9 mouse cellular contexts compared by ENCODE assay signal in genomic region chr2:27017802-27018201, GRCm38 (mm10). TPM values are rescaled to one million over a fixed set of nuclear protein-coding genes. Genes with fewer than 3 reads are reported as not detected.
DNase-seq lines count a peak whose midpoint lies in the region; ATAC-seq and TF ChIP-seq lines count a peak whose summit lies in the region.
"Had no signal": no experiment of that assay in that cellular context is flagged by ENCODE, and none has a peak within 500 bp of the region (broad histone marks: within the 10 kb centered on the region; RNA-seq: fewer than 3 reads in every experiment).

No protein-coding gene starts in this region.

- H3K9me3 ChIP-seq in neural tube, embryonic 15.5 days (replicated peaks) = no peaks in the 10 kb centered on the region
- H3K9me3 ChIP-seq in forebrain, embryonic 14.5 days (replicated peaks; ENCODE audit: control insufficient read depth, low read length) = no peaks in the 10 kb centered on the region
- no peaks in the 10 kb centered on the region for H3K9me3 ChIP-seq in neural tube, embryonic 12.5 days

- no peaks in the 10 kb centered on the region for H3K27me3 ChIP-seq in neural tube, embryonic 15.5 days (replicated peaks)
- no peaks in the 10 kb centered on the region for H3K27me3 ChIP-seq in forebrain, embryonic 14.5 days (replicated peaks; ENCODE audit: control insufficient read depth, insufficient read depth, low read length)
- no peaks in the 10 kb centered on the region for H3K27me3 ChIP-seq in liver, adult 2 months (ENCODE audit: control insufficient read depth, insufficient read depth, low read length)
- H3K27me3 ChIP-seq in neural tube, embryonic 12.5 days (replicated peaks) = no peaks in the 10 kb centered on the region

- no peak overlapping the region for H3K4me3 ChIP-seq in neural tube, embryonic 15.5 days (replicated peaks)
- no peak overlapping the region for H3K4me3 ChIP-seq in forebrain, embryonic 14.5 days (ENCODE audit: low read depth, low read length)
- no peak overlapping the region for H3K4me3 ChIP-seq in liver, adult 2 months (ENCODE audit: insufficient read depth, low read depth, low read length)
- H3K4me3 ChIP-seq in neural tube, embryonic 12.5 days = no peak overlapping the region
- H3K4me3 ChIP-seq: erythroblast, embryonic 14.5 days had no signal

- H3K4me1 ChIP-seq in neural tube, embryonic 15.5 days = no peaks in the 10 kb centered on the region
- H3K4me1 ChIP-seq in forebrain, embryonic 14.5 days (ENCODE audit: control insufficient read depth, insufficient read depth, low read length) = no peaks in the 10 kb centered on the region
- H3K4me1 ChIP-seq in liver, adult 2 months (ENCODE audit: control insufficient read depth, insufficient read depth, low read length) = no peaks in the 10 kb centered on the region
- H3K4me1 ChIP-seq in neural tube, embryonic 12.5 days = no peaks in the 10 kb centered on the region

- no peak for ATAC-seq in neural tube, embryonic 15.5 days (ENCODE audit: low FRiP score)
- ATAC-seq in forebrain, embryonic 14.5 days = peak; percentile 57; the same call in 1 of the 2 replicates
- peak; percentile 53; the same call in 1 of the 2 replicates for ATAC-seq in neural tube, embryonic 12.5 days (ENCODE audit: low FRiP score, low read depth)

- H3K4me2 ChIP-seq in neural tube, embryonic 15.5 days = no peak overlapping the region
- H3K4me2 ChIP-seq in forebrain, embryonic 14.5 days (ENCODE audit: low read length) = no peak overlapping the region
- H3K4me2 ChIP-seq in neural tube, embryonic 12.5 days (replicated peaks) = no peak overlapping the region

- peaks cover 74% of the 10 kb centered on the region for H3K36me3 ChIP-seq in neural tube, embryonic 15.5 days
- peaks cover 77% of the 10 kb centered on the region for H3K36me3 ChIP-seq in forebrain, embryonic 14.5 days (ENCODE audit: control insufficient read depth, insufficient read depth, low read length)
- H3K36me3 ChIP-seq in liver, adult 2 months (ENCODE audit: control insufficient read depth, insufficient read depth, low read length) = peaks cover 3% of the 10 kb centered on the region; the same call in 1 of the 2 replicates
- peaks cover 71% of the 10 kb centered on the region for H3K36me3 ChIP-seq in neural tube, embryonic 12.5 days

- no peak overlapping the region for H3K9ac ChIP-seq in neural tube, embryonic 15.5 days (replicated peaks)
- no peak overlapping the region for H3K9ac ChIP-seq in forebrain, embryonic 14.5 days (ENCODE audit: low read length)
- H3K9ac ChIP-seq in liver, adult 2 months (ENCODE audit: low read depth, low read length) = no peak overlapping the region
- H3K9ac ChIP-seq in neural tube, embryonic 12.5 days = no peak overlapping the region

- TF ChIP-seq POLR2A in liver, adult 2 months (IDR thresholded peaks at IDR 0.05; ENCODE audit: extremely low read depth, insufficient read depth, low read length) = no peak

- no peak overlapping the region for H3K27ac ChIP-seq in neural tube, embryonic 15.5 days (replicated peaks)
- H3K27ac ChIP-seq in forebrain, embryonic 14.5 days (ENCODE audit: low read depth, low read length) = no peak overlapping the region
- no peak overlapping the region for H3K27ac ChIP-seq in liver, adult 2 months (replicated peaks; ENCODE audit: insufficient read depth, low read depth, low read length)
- no peak overlapping the region for H3K27ac ChIP-seq in neural tube, embryonic 12.5 days

- DNase-seq in neural tube, embryonic 10.5 days (ENCODE audit: extremely low spot score, low spot score) = peak; percentile 69
- peak; percentile 48 for DNase-seq in c-Kit-positive CD71-positive TER-119-negative erythroid progenitor cells, embryonic 14.5 days (ENCODE audit: low read depth)
- DNase-seq in forebrain, embryonic 14.5 days (ENCODE audit: low spot score) = peak; percentile 74
- DNase-seq in induced T-regulatory cell, adult 2 months (ENCODE audit: low read depth) = peak; percentile 81
- DNase-seq in liver, adult 2 months (ENCODE audit: extremely low read depth, low read depth, low spot score) = peak; percentile 47
- peak; percentile 86 for DNase-seq in testis, postnatal 10 days (ENCODE audit: low spot score)

- H3K79me2 ChIP-seq in liver, adult 2 months (ENCODE audit: control insufficient read depth, insufficient read depth, low read length) = no peaks in the 10 kb centered on the region

- TF ChIP-seq CTCF in liver, adult 2 months (IDR thresholded peaks at IDR 0.05; ENCODE audit: low read depth, low read length) = peak; percentile 90

- 55% methylated on average over 5 of the region's 5 CpGs for WGBS in neural tube, embryonic 15.5 days
- WGBS in forebrain, embryonic 14.5 days = 57% methylated on average over 5 of the region's 5 CpGs
- 45% methylated on average over 5 of the region's 5 CpGs for WGBS in liver, adult 2 months
- WGBS in neural tube, embryonic 12.5 days = 54% methylated on average over 5 of the region's 5 CpGs

RNA-seq across cellular contexts. Expression of gene Cacfd1, which starts 8.1 kb away (rescaled TPM):
- 98.5 and 103 TPM in 2 replicates for polyA plus RNA-seq in neural tube, embryonic 15.5 days (2015; fragmentation: Nextera tagmentation; extraction: Ambion mirVana)
- polyA plus RNA-seq in forebrain, embryonic 14.5 days (2014; fragmentation: Nextera tagmentation; extraction: Ambion mirVana) = 58.7 and 64.8 TPM in 2 replicates
- total RNA-seq in liver, adult 2 months (2014; rRNA removed) = 17.7 and 21.5 TPM in 2 replicates
- 48.1 and 58.0 TPM in 2 replicates for polyA plus RNA-seq in liver, adult 2 months (2012; rRNA removed)
- polyA plus RNA-seq in neural tube, embryonic 12.5 days (2016; fragmentation: Nextera tagmentation; extraction: Ambion mirVana) = 124 and 130 TPM in 2 replicates

RNA-seq across cellular contexts. Expression of gene Slc2a6, which starts 10.0 kb away (rescaled TPM):
- polyA plus RNA-seq in neural tube, embryonic 15.5 days (2015; fragmentation: Nextera tagmentation; extraction: Ambion mirVana) = 17.2 and 20.0 TPM in 2 replicates
- 3.4 TPM in 2 replicates for polyA plus RNA-seq in forebrain, embryonic 14.5 days (2014; fragmentation: Nextera tagmentation; extraction: Ambion mirVana)
- total RNA-seq in liver, adult 2 months (2014; rRNA removed) = 0.34 and 0.46 TPM in 2 replicates
- polyA plus RNA-seq in liver, adult 2 months (2012; rRNA removed) = 0.39 and 0.50 TPM in 2 replicates
- 6.1 and 7.9 TPM in 2 replicates for polyA plus RNA-seq in neural tube, embryonic 12.5 days (2016; fragmentation: Nextera tagmentation; extraction: Ambion mirVana)

RNA-seq across cellular contexts. Expression of gene Adamts13, which starts 44.6 kb away (rescaled TPM):
- 0.09 TPM in 1 of 2 replicates, not detected in the other for polyA plus RNA-seq in neural tube, embryonic 15.5 days (2015; fragmentation: Nextera tagmentation; extraction: Ambion mirVana)
- 0.53 TPM in 1 of 2 replicates, not detected in the other for polyA plus RNA-seq in forebrain, embryonic 14.5 days (2014; fragmentation: Nextera tagmentation; extraction: Ambion mirVana)
- 5.6 and 8.3 TPM in 2 replicates for total RNA-seq in liver, adult 2 months (2014; rRNA removed)
- 5.8 and 11.2 TPM in 2 replicates for polyA plus RNA-seq in liver, adult 2 months (2012; rRNA removed)
- not detected in 2 replicates for polyA plus RNA-seq in neural tube, embryonic 12.5 days (2016; fragmentation: Nextera tagmentation; extraction: Ambion mirVana)
- polyA plus RNA-seq: erythroblast, embryonic 14.5 days had no signal

RNA-seq across cellular contexts. Expression of gene Rexo4, which starts 53.6 kb away (rescaled TPM):
- polyA plus RNA-seq in neural tube, embryonic 15.5 days (2015; fragmentation: Nextera tagmentation; extraction: Ambion mirVana) = 38.0 and 39.2 TPM in 2 replicates
- polyA plus RNA-seq in forebrain, embryonic 14.5 days (2014; fragmentation: Nextera tagmentation; extraction: Ambion mirVana) = 36.7 and 40.7 TPM in 2 replicates
- 15.2 TPM in 2 replicates for total RNA-seq in liver, adult 2 months (2014; rRNA removed)
- polyA plus RNA-seq in liver, adult 2 months (2012; rRNA removed) = 8.3 and 11.8 TPM in 2 replicates
- 41.1 and 42.3 TPM in 2 replicates for polyA plus RNA-seq in neural tube, embryonic 12.5 days (2016; fragmentation: Nextera tagmentation; extraction: Ambion mirVana)

RNA-seq across cellular contexts. Expression of gene Mymk, which starts 54.2 kb away (rescaled TPM):
- 2.5 and 3.4 TPM in 2 replicates for polyA plus RNA-seq in neural tube, embryonic 15.5 days (2015; fragmentation: Nextera tagmentation; extraction: Ambion mirVana)
- not detected in 2 replicates for polyA plus RNA-seq in forebrain, embryonic 14.5 days (2014; fragmentation: Nextera tagmentation; extraction: Ambion mirVana)
- total RNA-seq in liver, adult 2 months (2014; rRNA removed) = not detected in 2 replicates
- polyA plus RNA-seq in liver, adult 2 months (2012; rRNA removed) = not detected in 2 replicates
- polyA plus RNA-seq in neural tube, embryonic 12.5 days (2016; fragmentation: Nextera tagmentation; extraction: Ambion mirVana) = 6.4 and 7.0 TPM in 2 replicates
- polyA plus RNA-seq: erythroblast, embryonic 14.5 days had no signal
